Mouse (Mus musculus): ENCODE measurements around the gene Nt5m. TPM values are rescaled to one million over a fixed set of nuclear protein-coding genes. Genes with fewer than 3 reads are reported as not detected.

Nt5m gene
- polyA plus RNA-seq, 1 experiment: 19.4 TPM

DNA sequence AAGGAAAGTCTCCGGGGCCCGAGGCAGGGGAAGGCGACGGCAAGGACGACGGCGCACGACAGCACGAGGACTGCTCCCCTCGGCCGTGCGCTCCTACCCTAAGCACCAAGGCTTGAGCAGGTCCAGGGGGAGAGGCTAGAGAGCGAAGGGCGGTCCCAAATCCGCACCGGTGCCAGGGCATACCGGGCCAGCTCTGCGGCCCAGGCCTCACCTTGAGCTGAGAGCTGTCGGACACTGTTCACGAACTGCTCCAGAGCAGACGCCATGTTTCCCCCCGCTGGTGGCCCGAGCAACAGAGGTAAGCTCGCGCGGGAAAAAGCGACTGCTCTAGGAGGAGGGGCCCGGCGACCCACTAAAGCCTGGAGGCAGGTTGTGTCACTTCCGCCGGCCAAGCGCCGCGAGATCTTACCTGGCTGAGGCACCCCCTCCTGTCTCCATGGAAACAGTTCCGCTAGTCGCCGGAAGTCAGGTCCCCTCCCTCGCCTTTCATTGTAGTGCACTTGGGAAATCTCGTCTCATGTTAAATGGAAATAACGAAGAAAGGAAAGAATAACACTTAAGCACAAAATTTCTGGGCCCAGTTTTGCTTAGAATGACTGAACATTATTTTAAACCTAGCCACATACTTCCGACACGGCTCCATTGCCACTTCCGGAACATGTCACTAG is 346 bp downstream of the Nt5m start, which contains the start of gene Cops3:
Gene Cops3 (minus strand): TSS at position 380 of the 668 bp plus-strand sequence.
- H3K79me2 ChIP-seq (ENCODE audit: control insufficient read depth, insufficient read depth): peaks cover 45% of the 10 kb centered on the region
- H3K4me3 ChIP-seq (ENCODE audit: insufficient read depth, poor library complexity, severe bottlenecking): peak within 1 kb of the TSS; percentile 99
- no peaks in the 10 kb centered on the region for H3K27me3 ChIP-seq (ENCODE audit: control insufficient read depth, insufficient read depth, insufficient read length)
- no peak for TF ChIP-seq CEBPB (IDR thresholded peaks at IDR 0.05; ENCODE audit: low read depth)
- no peak for TF ChIP-seq MYOD1 (IDR thresholded peaks at IDR 0.05; ENCODE audit: control insufficient read depth, insufficient read length, low read depth)
- no peak for TF ChIP-seq MYOG (IDR thresholded peaks at IDR 0.05; ENCODE audit: control insufficient read depth, extremely low read depth, insufficient read length)
- no peak for TF ChIP-seq CTCF (IDR thresholded peaks at IDR 0.05; ENCODE audit: control insufficient read depth, insufficient read depth, insufficient read length)
- no peak for TF ChIP-seq USF1 (IDR thresholded peaks at IDR 0.05; ENCODE audit: low read depth)
- no peak for TF ChIP-seq FOSL1 (IDR thresholded peaks at IDR 0.05; ENCODE audit: insufficient read depth, low read length, poor library complexity, severe bottlenecking)
- TF ChIP-seq MAX (IDR thresholded peaks at IDR 0.05): no peak
- H3K36me3 ChIP-seq (ENCODE audit: control insufficient read depth, insufficient read depth): peaks cover 41% of the 10 kb centered on the region
- peak within 1 kb of the TSS; percentile 100 for H3ac ChIP-seq (ENCODE audit: control insufficient read depth, insufficient read length, low read depth)
- peaks cover 37% of the 10 kb centered on the region for H3K79me3 ChIP-seq (ENCODE audit: low read depth)

DNA sequence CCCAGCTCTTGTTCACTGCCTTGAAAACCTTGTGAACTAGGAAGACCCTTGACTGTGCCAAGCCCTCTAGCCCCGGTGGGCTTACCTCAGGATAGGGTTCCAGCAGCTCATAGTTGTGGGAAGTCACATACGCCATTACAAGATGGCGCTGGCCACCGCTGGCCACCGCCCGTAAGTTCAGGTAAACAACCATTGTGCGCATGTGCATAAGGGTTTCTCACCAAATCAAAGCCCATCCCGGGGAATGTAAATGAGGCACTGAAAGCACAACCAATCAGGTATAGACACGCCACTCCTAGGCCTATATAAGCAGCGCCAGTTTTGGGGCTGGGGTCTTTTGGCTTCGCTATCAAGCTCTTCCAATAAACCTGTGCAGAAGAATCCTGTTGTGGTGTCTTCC is 7.1 kb downstream of the Nt5m start:
- TF ChIP-seq USF1 (IDR thresholded peaks at IDR 0.05; ENCODE audit: low read depth) (no peak), MYOD1 (IDR thresholded peaks at IDR 0.05; ENCODE audit: control insufficient read depth, insufficient read length, low read depth) (no peak), CTCF (IDR thresholded peaks at IDR 0.05; ENCODE audit: control insufficient read depth, insufficient read depth, insufficient read length) (no peak), MAX (IDR thresholded peaks at IDR 0.05) (no peak)
- H3K27me3 ChIP-seq (ENCODE audit: control insufficient read depth, insufficient read depth, insufficient read length): no peaks in the 10 kb centered on the region
- peaks cover 11% of the 10 kb centered on the region for H3K79me3 ChIP-seq (ENCODE audit: low read depth)
- no peak overlapping the region for H3ac ChIP-seq (ENCODE audit: control insufficient read depth, insufficient read length, low read depth)
- peaks cover 42% of the 10 kb centered on the region for H3K79me2 ChIP-seq (ENCODE audit: control insufficient read depth, insufficient read depth)
- no peak overlapping the region for H3K4me3 ChIP-seq (ENCODE audit: insufficient read depth, poor library complexity, severe bottlenecking)
- H3K36me3 ChIP-seq (ENCODE audit: control insufficient read depth, insufficient read depth): peaks cover 8% of the 10 kb centered on the region

DNA sequence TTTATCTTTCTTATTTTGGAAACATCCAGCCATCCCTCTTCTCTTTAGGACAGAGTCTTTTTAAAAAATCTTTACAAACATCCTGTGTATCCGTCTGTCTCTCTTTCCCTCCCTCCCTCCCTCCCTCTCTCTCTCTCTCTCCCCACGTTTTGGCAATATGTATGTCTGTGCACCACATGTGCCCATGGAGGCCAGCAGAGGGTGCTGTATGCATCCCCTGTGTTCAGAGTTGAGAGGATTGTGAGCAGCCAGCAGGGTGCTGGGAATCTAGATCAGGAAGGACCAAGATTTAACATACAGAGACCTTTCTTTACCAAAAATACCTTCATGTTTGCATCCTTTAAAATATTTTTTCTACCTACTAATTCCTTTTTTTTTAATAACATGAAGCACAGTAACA is 7.9 kb downstream of the Nt5m start:
- TF ChIP-seq MYOD1 (IDR thresholded peaks at IDR 0.05; ENCODE audit: control insufficient read depth, insufficient read length, low read depth) (no peak), MYOG (IDR thresholded peaks at IDR 0.05; ENCODE audit: control insufficient read depth, extremely low read depth, insufficient read length) (no peak), FOSL1 (IDR thresholded peaks at IDR 0.05; ENCODE audit: insufficient read depth, low read length, poor library complexity, severe bottlenecking) (no peak), CEBPB (IDR thresholded peaks at IDR 0.05; ENCODE audit: low read depth) (no peak), MAX (IDR thresholded peaks at IDR 0.05) (peak; percentile 86), CTCF (IDR thresholded peaks at IDR 0.05; ENCODE audit: control insufficient read depth, insufficient read depth, insufficient read length) (peak; percentile 50), USF1 (IDR thresholded peaks at IDR 0.05; ENCODE audit: low read depth) (peak; percentile 10)
- Histone ChIP-seq H3ac (ENCODE audit: control insufficient read depth, insufficient read length, low read depth) (no peak overlapping the region), H3K4me3 (ENCODE audit: insufficient read depth, poor library complexity, severe bottlenecking) (peak overlapping the region; percentile 56), H3K36me3 (ENCODE audit: control insufficient read depth, insufficient read depth) (peaks cover 8% of the 10 kb centered on the region), H3K79me3 (ENCODE audit: low read depth) (peaks cover 11% of the 10 kb centered on the region), H3K27me3 (ENCODE audit: control insufficient read depth, insufficient read depth, insufficient read length) (no peaks in the 10 kb centered on the region), H3K79me2 (ENCODE audit: control insufficient read depth, insufficient read depth) (peaks cover 45% of the 10 kb centered on the region)

DNA sequence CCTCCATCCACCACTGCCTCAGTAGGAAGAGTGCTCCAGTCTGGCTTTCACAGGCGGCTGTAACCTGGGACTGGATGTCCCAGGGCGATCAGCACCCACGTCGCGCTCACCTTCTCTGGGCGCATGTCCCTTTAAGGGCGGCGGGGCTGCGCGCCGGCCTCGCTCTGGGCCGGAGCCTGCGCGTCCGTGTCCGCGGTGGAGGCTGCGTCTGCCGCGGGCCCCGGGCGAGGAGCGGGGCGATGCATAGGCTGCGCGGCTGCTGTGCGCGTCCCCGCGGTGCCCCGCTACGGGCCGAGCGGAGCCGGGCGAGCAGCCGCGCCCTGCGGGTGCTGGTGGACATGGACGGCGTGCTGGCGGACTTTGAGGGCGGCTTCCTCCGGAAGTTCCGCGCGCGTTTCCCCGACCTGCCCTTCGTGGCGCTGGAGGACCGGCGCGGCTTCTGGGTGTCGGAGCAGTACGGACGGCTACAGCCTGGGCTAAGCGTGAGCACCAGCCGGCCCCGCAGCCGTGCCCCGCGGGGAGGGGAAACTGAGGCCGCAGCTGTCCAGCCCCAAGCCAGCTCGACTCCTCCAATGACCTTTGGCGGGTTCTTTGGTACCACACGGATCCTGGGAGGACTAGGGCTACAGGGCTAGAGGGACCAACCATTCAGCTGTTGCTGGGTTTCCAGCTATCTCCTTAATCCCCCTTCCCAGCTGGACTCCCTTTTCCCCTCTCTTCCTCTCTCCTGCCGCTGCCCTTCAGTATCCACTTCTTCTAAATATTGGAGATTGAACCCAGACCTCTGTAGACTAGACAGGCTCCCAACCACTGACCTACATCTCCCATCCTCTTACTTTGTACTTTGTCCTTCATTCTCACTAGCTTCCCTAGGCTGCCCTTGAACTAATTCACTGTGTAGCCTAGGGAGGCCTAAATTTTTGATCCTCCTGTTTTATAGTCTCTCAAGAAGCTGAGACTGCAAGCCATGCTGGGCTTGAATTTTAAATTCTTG is 8.9 kb downstream of the Nt5m start:
- TF ChIP-seq MAX (IDR thresholded peaks at IDR 0.05): peak; percentile 35
- no peak for TF ChIP-seq FOSL1 (IDR thresholded peaks at IDR 0.05; ENCODE audit: insufficient read depth, low read length, poor library complexity, severe bottlenecking)
- H3K79me3 ChIP-seq (ENCODE audit: low read depth): peaks cover 7% of the 10 kb centered on the region
- peaks cover 8% of the 10 kb centered on the region for H3K36me3 ChIP-seq (ENCODE audit: control insufficient read depth, insufficient read depth)
- no peaks in the 10 kb centered on the region for H3K27me3 ChIP-seq (ENCODE audit: control insufficient read depth, insufficient read depth, insufficient read length)
- peaks cover 45% of the 10 kb centered on the region for H3K79me2 ChIP-seq (ENCODE audit: control insufficient read depth, insufficient read depth)
- H3ac ChIP-seq (ENCODE audit: control insufficient read depth, insufficient read length, low read depth): peak overlapping the region; percentile 95
- peak overlapping the region; percentile 56 for H3K4me3 ChIP-seq (ENCODE audit: insufficient read depth, poor library complexity, severe bottlenecking)

DNA sequence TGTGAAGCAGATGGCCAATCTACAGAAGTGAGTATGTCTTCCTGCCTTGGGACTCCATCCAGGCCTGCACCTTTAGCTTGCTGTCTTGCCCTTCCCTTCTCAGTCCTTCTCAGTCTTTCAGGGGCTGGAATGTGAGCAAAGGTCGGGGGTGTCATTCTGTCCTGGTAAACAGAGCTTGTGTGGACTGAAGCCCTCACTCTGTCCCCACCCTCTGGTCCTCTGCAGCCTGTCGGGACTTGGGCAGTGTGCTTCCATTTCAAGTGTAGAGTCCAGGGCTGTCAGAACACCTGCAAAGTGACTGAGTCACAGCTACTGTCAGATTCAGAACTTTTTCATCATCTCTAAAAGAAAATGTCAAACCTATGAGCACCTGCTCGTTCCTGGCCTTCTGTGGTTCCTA is 13.6 kb downstream of the Nt5m start:
- Histone ChIP-seq H3K27me3 (ENCODE audit: control insufficient read depth, insufficient read depth, insufficient read length) (no peaks in the 10 kb centered on the region), H3K36me3 (ENCODE audit: control insufficient read depth, insufficient read depth) (peaks cover 4% of the 10 kb centered on the region), H3ac (ENCODE audit: control insufficient read depth, insufficient read length, low read depth) (no peak overlapping the region), H3K79me2 (ENCODE audit: control insufficient read depth, insufficient read depth) (peaks cover 20% of the 10 kb centered on the region), H3K79me3 (ENCODE audit: low read depth) (peaks cover 2% of the 10 kb centered on the region), H3K4me3 (ENCODE audit: insufficient read depth, poor library complexity, severe bottlenecking) (no peak overlapping the region)
- TF ChIP-seq FOSL1 (IDR thresholded peaks at IDR 0.05; ENCODE audit: insufficient read depth, low read length, poor library complexity, severe bottlenecking) (no peak), USF1 (IDR thresholded peaks at IDR 0.05; ENCODE audit: low read depth) (no peak), MYOD1 (IDR thresholded peaks at IDR 0.05; ENCODE audit: control insufficient read depth, insufficient read length, low read depth) (no peak), MYOG (IDR thresholded peaks at IDR 0.05; ENCODE audit: control insufficient read depth, extremely low read depth, insufficient read length) (no peak), CTCF (IDR thresholded peaks at IDR 0.05; ENCODE audit: control insufficient read depth, insufficient read depth, insufficient read length) (no peak), MAX (IDR thresholded peaks at IDR 0.05) (no peak), CEBPB (IDR thresholded peaks at IDR 0.05; ENCODE audit: low read depth) (no peak)
